Mouse (Mus musculus) frontal cortex, adult 2 months (tissue): ENCODE results near the gene Hoxb13. TPM values are rescaled to one million over a fixed set of nuclear protein-coding genes. Genes with fewer than 3 reads are reported as not detected.

Experiments used
- DNase-seq, 2 experiments: peaks; one replicate each; pipeline ENCODE4 v3.0.0; 2022; ENCODE audit warnings: low spot score in 1 of 2; ENCODE audit errors: extremely low spot score in 1 of 2
- polyA plus RNA-seq: library from polyadenylated mRNA; depleted of rRNA; stranded (reverse); fragments of >200 nt; gene quantifications from 2 replicates; pipeline ENCODE4 v1.2.3, GENCODE M21; 2012

Hoxb13 gene
- polyA plus RNA-seq, 1 experiment = not detected

GRCm38 (mm10) chr11:96187321-96187720, 6.8 kb upstream of the Hoxb13 start:
- no peak for DNase-seq

- DNase-seq = no peak
These were observed 4.2 kb upstream of the Hoxb13 start for GRCm38 (mm10) chr11:96189810-96190522.

- DNase-seq = no peak
These were observed 3.0 kb upstream of the Hoxb13 start for GRCm38 (mm10) chr11:96191132-96191531.

DNA sequence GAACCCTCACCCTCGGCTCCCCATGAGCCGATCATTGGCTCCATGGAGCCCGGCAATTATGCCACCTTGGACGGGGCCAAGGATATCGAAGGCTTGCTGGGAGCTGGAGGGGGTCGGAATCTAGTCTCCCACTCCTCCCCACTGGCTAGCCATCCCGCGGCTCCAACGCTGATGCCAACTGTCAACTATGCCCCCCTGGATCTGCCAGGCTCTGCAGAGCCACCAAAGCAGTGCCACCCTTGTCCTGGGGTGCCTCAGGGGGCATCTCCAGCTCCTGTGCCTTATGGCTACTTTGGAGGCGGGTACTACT, 240 bp downstream of the Hoxb13 start:
- DNase-seq = no peak

DNA sequence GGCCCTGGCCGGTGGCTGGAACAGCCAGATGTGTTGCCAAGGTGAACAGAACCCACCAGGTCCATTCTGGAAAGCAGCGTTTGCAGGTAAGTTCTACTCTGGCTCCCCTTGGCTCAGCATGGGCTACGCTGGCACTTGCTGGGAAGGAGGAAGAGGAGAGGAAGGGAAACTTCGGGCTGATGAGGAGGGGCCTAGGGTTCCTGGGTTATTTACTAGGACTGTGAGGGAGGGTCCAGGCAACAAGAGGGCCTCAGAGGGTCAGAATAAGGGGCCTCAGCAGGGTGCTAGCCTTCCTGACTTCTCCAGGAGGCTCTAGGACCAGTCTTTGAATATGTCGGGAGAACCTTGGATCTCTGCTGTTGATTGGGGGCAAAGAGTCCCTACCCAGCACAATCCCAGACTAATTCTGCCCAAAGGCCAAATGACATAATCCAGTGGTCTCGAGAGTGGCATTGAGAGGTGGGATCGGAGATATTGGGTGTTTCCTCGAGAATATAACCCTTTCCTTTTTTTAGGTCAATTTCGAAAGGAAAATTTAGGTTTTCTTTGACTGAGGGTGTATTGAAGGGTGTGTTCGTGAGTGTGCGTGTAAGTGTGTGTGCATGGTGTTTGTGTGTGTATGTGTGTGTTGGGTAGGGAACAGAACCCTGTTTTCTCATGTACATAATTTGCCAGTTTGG, 985 bp downstream of the Hoxb13 start:
- DNase-seq = no peak

DNA sequence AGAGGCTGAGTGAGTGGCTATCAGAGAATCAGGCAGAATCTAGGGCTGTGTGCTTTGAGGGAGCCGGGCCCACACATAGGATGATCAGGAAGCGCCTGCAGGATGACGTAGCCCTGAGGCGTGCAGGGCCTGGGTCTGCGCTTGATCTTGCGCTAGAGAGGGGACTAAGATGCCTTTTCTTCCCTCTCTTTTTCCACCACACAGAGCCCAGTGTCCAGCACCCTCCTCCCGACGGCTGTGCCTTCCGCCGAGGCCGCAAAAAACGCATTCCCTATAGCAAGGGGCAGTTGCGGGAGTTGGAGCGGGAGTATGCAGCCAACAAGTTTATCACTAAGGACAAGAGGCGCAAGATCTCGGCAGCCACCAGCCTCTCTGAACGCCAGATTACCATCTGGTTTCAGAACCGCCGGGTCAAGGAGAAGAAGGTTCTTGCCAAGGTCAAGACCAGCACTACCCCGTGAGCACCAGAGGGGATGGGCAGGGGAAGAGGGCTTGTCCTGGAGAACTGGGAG, 1.7 kb downstream of the Hoxb13 start:
- DNase-seq = no peak

DNA sequence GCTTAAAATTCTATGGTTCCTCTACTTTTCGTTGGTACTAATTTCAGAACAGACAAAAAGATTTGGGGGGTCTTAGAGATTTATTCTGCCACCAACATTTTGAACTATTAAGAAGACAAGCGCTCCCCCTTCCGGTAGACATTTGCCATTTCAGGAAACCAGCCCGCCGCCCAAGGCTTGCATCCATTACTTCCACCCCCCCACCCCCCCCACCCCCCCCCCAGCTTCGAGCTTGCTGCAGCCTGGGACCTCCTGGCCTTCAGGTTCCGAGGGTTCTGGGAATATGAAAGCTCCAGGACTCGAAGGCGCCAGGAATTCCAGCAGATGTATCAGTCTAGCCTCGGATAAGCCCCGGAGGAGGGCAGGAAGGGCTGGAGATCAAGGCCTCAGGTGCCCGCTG, 4.5 kb downstream of the Hoxb13 start:
- DNase-seq = no peak

GRCm38 (mm10) chr11:96199181-96200086, 5.3 kb downstream of the Hoxb13 start:
- DNase-seq = no peak

- DNase-seq = no peak
These were observed 6.1 kb downstream of the Hoxb13 start for GRCm38 (mm10) chr11:96200183-96200655.

GRCm38 (mm10) chr11:96201741-96202140, 7.6 kb downstream of the Hoxb13 start:
- DNase-seq = no peak

DNA sequence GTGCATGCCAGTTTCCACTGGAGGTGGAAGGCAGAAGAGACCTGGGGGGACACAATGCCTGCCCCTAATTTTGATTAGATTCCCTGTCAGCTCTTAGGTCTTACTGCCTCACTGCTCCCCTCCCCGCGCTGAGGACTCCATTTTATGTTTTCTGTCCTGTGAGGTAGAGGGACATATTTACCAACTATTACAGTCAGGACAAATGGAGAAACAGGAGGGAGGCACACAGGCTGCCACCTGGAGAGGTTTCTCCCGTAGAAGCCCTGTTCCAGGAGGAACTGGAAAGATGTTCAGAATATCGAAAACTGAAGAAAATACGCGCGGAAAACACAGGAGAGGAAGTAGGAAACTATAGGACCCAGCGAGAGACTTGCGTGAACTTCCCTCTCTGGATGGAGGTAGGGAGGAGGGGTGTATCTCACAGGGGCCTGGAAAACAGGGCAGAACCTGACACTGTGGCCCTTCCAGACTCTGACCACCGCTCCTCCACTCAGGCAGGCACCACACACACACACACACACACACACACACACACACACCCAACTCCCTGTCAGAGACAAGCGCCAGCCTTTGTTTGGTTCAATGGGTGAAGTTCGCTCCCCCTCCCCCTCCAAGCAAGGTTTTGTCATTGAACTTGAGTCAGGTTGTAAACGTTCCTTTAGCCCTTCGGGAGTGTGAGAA, 8.4 kb downstream of the Hoxb13 start:
- DNase-seq = no peak

GRCm38 (mm10) chr11:96203182-96203788, 9.2 kb downstream of the Hoxb13 start:
- no peak for DNase-seq

- no peak for DNase-seq
These were observed 9.7 kb downstream of the Hoxb13 start for GRCm38 (mm10) chr11:96203789-96204186.

GRCm38 (mm10) chr11:96204351-96204750, 10.2 kb downstream of the Hoxb13 start:
- DNase-seq = no peak

DNA sequence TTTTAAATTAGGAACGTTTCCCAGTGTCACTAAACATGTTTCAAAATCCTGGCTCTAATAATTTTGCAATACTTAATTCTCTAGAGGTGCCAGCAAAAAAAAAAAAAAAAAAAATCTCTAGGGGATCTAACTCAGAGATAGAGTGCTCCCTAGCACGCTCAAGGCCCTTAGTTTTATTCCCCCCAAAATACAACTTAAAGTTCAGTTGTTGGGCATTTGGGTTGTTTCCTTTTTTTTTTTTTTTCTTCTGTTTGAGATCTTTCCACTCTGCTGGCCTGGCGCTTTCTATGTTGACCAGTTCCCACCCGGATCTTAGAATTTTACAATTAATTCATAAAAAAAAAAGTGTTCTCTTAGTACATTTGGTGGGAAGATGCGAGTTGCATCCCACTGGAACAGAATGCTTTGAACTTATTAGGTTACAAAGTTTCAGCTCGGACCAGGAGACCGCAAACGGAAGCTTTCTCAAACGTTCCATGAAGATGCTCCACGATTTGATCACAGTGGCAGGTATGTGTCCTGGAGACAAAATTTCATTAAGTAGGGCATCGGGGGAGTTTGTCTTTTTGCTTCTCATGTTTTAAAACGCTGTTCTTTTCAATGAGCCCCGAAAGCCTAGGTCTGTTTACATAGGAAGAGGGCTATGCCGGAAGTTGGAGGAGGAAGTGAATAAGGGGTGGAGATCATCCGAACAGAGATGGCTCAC, 11.5 kb downstream of the Hoxb13 start:
- DNase-seq = no peak

- DNase-seq = no peak
These were observed 29.7 kb downstream of the Hoxb13 start for GRCm38 (mm10) chr11:96223813-96224212.

DNA sequence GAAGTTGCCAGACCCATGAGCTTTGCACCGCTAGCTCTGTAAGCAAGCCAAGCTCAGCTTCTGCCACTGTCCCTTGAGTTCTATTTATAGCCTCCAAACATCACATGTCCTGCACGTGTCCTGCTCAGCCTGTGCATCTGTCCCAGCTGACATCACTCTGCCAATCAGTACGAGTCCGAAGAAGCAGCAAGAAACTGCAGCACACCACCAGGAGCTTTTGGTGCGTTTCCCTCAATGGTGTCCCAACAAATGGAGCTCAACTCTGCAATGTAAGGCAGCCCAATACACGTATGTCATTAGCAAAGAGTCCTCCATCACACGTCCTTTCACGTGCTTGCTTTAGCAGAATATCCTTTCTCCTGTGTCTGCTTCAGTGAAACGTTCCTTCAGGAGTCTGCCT, 33.6 kb downstream of the Hoxb13 start:
- DNase-seq = no peak

GRCm38 (mm10) chr11:96234906-96235305, 40.8 kb downstream of the Hoxb13 start:
- peak in 1 of 2 experiments; percentile 41 for DNase-seq

DNA sequence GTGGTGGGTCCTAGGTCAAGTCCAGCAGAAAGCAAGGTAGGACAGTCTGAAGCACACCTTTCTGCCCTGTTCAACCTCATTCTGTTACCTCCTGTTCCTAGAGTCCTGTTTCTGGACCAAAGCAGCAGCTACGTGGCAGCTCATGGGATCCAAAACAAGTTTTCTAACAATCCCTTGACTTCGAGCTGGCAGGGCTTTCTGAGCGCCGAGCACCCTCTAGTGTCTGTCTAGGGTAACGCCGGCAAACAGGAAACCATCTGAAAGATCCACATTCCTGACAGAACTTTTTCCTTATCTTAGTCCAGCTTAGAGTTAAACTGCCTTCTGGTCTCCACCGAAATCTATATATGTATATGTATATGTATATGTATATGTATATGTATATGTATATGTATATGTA, 46.1 kb downstream of the Hoxb13 start:
- peak in 1 of 2 experiments; percentile 67 for DNase-seq
